Mouse (Mus musculus): ENCODE results near the gene Nalcn.

DNA sequence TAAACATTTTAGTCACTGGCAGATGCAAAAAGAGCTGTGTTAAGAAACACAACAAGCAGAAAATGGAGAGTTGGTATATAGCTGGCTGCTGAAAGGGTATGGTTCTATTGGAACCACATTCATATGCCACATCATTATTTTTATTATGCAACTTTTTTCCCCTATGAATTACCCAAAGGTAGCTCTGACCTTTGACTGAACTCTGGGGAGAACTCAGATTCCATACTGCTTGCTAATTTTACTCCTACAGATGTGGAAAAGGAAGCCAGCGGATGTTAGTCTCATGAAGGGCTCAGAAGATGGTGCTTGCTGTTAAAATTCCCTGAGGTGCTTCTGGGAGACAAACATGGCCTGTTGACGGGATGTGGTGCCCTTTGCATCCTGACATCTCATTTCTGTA is 389.9 kb downstream of the Nalcn start:
- TF ChIP-seq CTCF (IDR thresholded peaks at IDR 0.05; ENCODE audit: low read depth) (no peak), EP300 (IDR thresholded peaks at IDR 0.05; ENCODE audit: low read depth) (no peak)

Measured in liver, embryonic 14.5 days (tissue).